Mouse (Mus musculus) Patski (cell line): ENCODE measurements around the gene Gm13693. TPM values are rescaled to one million over a fixed set of nuclear protein-coding genes. Genes with fewer than 3 reads are reported as not detected.
"Not testable (repeated sequence)": the region's sequence is repeated elsewhere in the genome, so short reads cannot be mapped to it uniquely, and the experiment has no call there.

Source experiments
- ATAC-seq: fragments of 100-300 bp; one replicate; pipeline ENCODE4 v1.8.0; 2021
- CTCF ChIA-PET: fragments of 350-600 bp; sonication (Branson Sonifier 250); formaldehyde crosslinking; loops from one replicate; lab custom pipeline; 2022; ENCODE audit warnings: inconsistent platforms; lab: Charles Lee
- POLR2A ChIA-PET: fragments of 350-600 bp; sonication (Branson Sonifier 250); formaldehyde crosslinking; loops from one replicate; lab custom pipeline; 2022; ENCODE audit warnings: antibody characterized with exemption, inconsistent platforms; lab: Charles Lee
- DNase-seq: peaks from one replicate; pipeline ENCODE4 v3.0.0-alpha.2; 2011; ENCODE audit warnings: low read depth, low spot score
- H3K27me3 ChIP-seq: fragments of 371-371 bp; one replicate; pipeline ENCODE4 v1.5.1; 2021
- CTCF ChIP-seq: fragments of 100-300 bp; IDR thresholded peaks from one replicate; pipeline ENCODE4 v1.5.1; 2021
- in situ Hi-C: fragments of 300-500 bp; cut with MboI; formaldehyde crosslinking; loops from 3 replicates; pipeline ENCODE4 v1.11.1; 2018; ENCODE audit warnings: low pct_unique_long_range_greater_than_20kb, mixed read lengths
- polyA plus RNA-seq: library from polyadenylated mRNA; unstranded; gene quantifications from one replicate; pipeline ENCODE4 v1.2.3, GENCODE M21; 2021

Gene Gm13693
- polyA plus RNA-seq: 1.3 TPM

GRCm38 (mm10) chr2:83961203-83961602 lies at the start of gene Gm13693:
TSS of gene Gm13693 (plus strand) at chr2:83961503.
- DNase-seq, POLR2A ChIA-PET, CTCF ChIA-PET, H3K27me3 ChIP-seq, ATAC-seq, in situ Hi-C loops: not testable (repeated sequence)

- peaks cover 38% of the 10 kb centered on the region for H3K27me3 ChIP-seq
- TF ChIP-seq CTCF: no peak
- DNase-seq (no peak), ATAC-seq (no peak)
- ChIA-PET CTCF (no interaction called here), POLR2A (no interaction called here)
- in situ Hi-C loops: no loop called here
Measured at GRCm38 (mm10) chr2:83929478-83930088, 31.7 kb upstream of the Gm13693 start.

- POLR2A ChIA-PET: no interaction called here
- in situ Hi-C loops: no loop called here
- ATAC-seq: no peak
- peaks cover 71% of the 10 kb centered on the region for H3K27me3 ChIP-seq
- CTCF ChIA-PET: no interaction called here
- TF ChIP-seq CTCF: no peak
- DNase-seq: no peak
Measured at GRCm38 (mm10) chr2:83940931-83941361, 20.4 kb upstream of the Gm13693 start, which contains the start of gene Zswim2. TSS of gene Zswim2 (minus strand) at chr2:83941228.

GRCm38 (mm10) chr2:83941378-83941777 lies 19.9 kb upstream of the Gm13693 start:
- ATAC-seq: no peak
- in situ Hi-C loops: no loop called here
- H3K27me3 ChIP-seq: peaks cover 71% of the 10 kb centered on the region
- CTCF ChIA-PET: no interaction called here
- POLR2A ChIA-PET: no interaction called here
- TF ChIP-seq CTCF: peak; percentile 7
- DNase-seq: no peak

GRCm38 (mm10) chr2:83941792-83942191 lies 19.5 kb upstream of the Gm13693 start:
- in situ Hi-C loops: no loop called here
- ATAC-seq: no peak
- CTCF ChIA-PET: no interaction called here
- H3K27me3 ChIP-seq: peaks cover 71% of the 10 kb centered on the region
- POLR2A ChIA-PET: no interaction called here
- DNase-seq: no peak
- no peak for TF ChIP-seq CTCF

- POLR2A ChIA-PET, H3K27me3 ChIP-seq, CTCF ChIA-PET, DNase-seq, in situ Hi-C loops, ATAC-seq: not testable (repeated sequence)
Measured at GRCm38 (mm10) chr2:83955393-83955792, 5.9 kb upstream of the Gm13693 start, which contains the start of gene Gm13698. TSS of gene Gm13698 (plus strand) at chr2:83955693.

GRCm38 (mm10) chr2:83967013-83967412 lies 5.7 kb downstream of the Gm13693 start, which contains the start of gene Gm13695:
TSS of gene Gm13695 (plus strand) at chr2:83967313.
- ATAC-seq, CTCF ChIA-PET, POLR2A ChIA-PET, in situ Hi-C loops, H3K27me3 ChIP-seq, DNase-seq: not testable (repeated sequence)

GRCm38 (mm10) chr2:83972823-83973222 lies 11.5 kb downstream of the Gm13693 start, which contains the start of gene Gm13696:
TSS of gene Gm13696 (plus strand) at chr2:83973123.
- POLR2A ChIA-PET, H3K27me3 ChIP-seq, DNase-seq, CTCF ChIA-PET, in situ Hi-C loops, ATAC-seq: not testable (repeated sequence)

- POLR2A ChIA-PET, H3K27me3 ChIP-seq, in situ Hi-C loops, DNase-seq, ATAC-seq, CTCF ChIA-PET: not testable (repeated sequence)
Measured at GRCm38 (mm10) chr2:83978633-83979032, 17.3 kb downstream of the Gm13693 start, which contains the start of gene Gm13694. TSS of gene Gm13694 (plus strand) at chr2:83978933.

- in situ Hi-C loops, ATAC-seq, POLR2A ChIA-PET, DNase-seq, H3K27me3 ChIP-seq, CTCF ChIA-PET: not testable (repeated sequence)
Measured at GRCm38 (mm10) chr2:83984443-83984842, 23.1 kb downstream of the Gm13693 start, which contains the start of gene Gm13697. TSS of gene Gm13697 (plus strand) at chr2:83984743.

GRCm38 (mm10) chr2:83990253-83990652 lies 28.9 kb downstream of the Gm13693 start, which contains the start of gene Gm13691:
TSS of gene Gm13691 (plus strand) at chr2:83990553.
- CTCF ChIA-PET, in situ Hi-C loops, ATAC-seq, H3K27me3 ChIP-seq, POLR2A ChIA-PET, DNase-seq: not testable (repeated sequence)
